Mouse (Mus musculus) intestine, postnatal 0 days (tissue): Measurements from ENCODE around the gene C5ar2. TPM values are rescaled to one million over a fixed set of nuclear protein-coding genes. Genes with fewer than 3 reads are reported as not detected.

Experiments
- ATAC-seq: fragments of 200-750 bp; cut with Nextera tagmentation; 2 replicates; pipeline ENCODE4 v1.8.0; 2017; ENCODE audit warnings: mild to moderate bottlenecking, moderate TSS enrichment, moderate library complexity
- H3K27ac ChIP-seq: fragments of 300-500 bp; sonication (generic); 2 replicates; pipeline ENCODE4 v1.5.1; 2014; ENCODE audit warnings: mild to moderate bottlenecking, low read depth, low read length, moderate library complexity
- H3K27me3 ChIP-seq: fragments of 300-500 bp; sonication (generic); replicated peaks from 2 replicates; pipeline ENCODE4 v1.6.1; 2014; ENCODE audit warnings: low read length, mixed read lengths; ENCODE audit not compliant: control insufficient read depth, insufficient read depth
- H3K36me3 ChIP-seq: fragments of 300-500 bp; sonication (generic); 2 replicates; pipeline ENCODE4 v1.6.1; 2014; ENCODE audit warnings: mild to moderate bottlenecking, moderate library complexity; ENCODE audit not compliant: control insufficient read depth, insufficient read depth
- H3K4me1 ChIP-seq: fragments of 300-500 bp; sonication (generic); replicated peaks from 2 replicates; pipeline ENCODE4 v1.6.1; 2014; ENCODE audit warnings: antibody characterized with exemption, low read length, mixed read lengths; ENCODE audit not compliant: control insufficient read depth, insufficient read depth
- H3K4me2 ChIP-seq: fragments of 300-500 bp; sonication (generic); replicated peaks from 2 replicates; pipeline ENCODE4 v1.6.1; 2014; ENCODE audit warnings: low read depth, mild to moderate bottlenecking, moderate library complexity
- H3K4me3 ChIP-seq: fragments of 300-500 bp; sonication (generic); 2 replicates; pipeline ENCODE4 v1.5.1; 2014; ENCODE audit warnings: low read depth, low read length
- H3K9ac ChIP-seq: fragments of 300-500 bp; sonication (generic); 2 replicates; pipeline ENCODE4 v1.6.1; 2014; ENCODE audit warnings: mild to moderate bottlenecking, low read depth, low read length
- H3K9me3 ChIP-seq: fragments of 300-500 bp; sonication (generic); 2 replicates; pipeline ENCODE4 v1.6.1; 2016; ENCODE audit warnings: mixed run types; ENCODE audit not compliant: control insufficient read depth
- CTCF ChIP-seq: sonication (generic); IDR thresholded peaks from 2 replicates; pipeline ENCODE4 v1.5.1; 2016; ENCODE audit warnings: low read depth, mild to moderate bottlenecking, control low read depth, antibody characterized with exemption, moderate library complexity
- WGBS: fragments of 180-500 bp; shearing (Covaris S2); extraction: QIAGEN DNeasy Blood & Tissue Kit; methylation state at CpG from one replicate; pipeline ENCODE4 v1.1.7; 2014; 5-methylcytosine and 5-hydroxymethylcytosine counted together
- polyA plus RNA-seq: library from polyadenylated mRNA; unstranded; fragments of >200 nt; fragmentation: Nextera tagmentation; extraction: Ambion mirVana; gene quantifications from 2 replicates; pipeline ENCODE4 v1.2.1, GENCODE M21; 2015

C5ar2 gene
- polyA plus RNA-seq, 1 experiment from 2014 or later, result 0.16 TPM

DNA sequence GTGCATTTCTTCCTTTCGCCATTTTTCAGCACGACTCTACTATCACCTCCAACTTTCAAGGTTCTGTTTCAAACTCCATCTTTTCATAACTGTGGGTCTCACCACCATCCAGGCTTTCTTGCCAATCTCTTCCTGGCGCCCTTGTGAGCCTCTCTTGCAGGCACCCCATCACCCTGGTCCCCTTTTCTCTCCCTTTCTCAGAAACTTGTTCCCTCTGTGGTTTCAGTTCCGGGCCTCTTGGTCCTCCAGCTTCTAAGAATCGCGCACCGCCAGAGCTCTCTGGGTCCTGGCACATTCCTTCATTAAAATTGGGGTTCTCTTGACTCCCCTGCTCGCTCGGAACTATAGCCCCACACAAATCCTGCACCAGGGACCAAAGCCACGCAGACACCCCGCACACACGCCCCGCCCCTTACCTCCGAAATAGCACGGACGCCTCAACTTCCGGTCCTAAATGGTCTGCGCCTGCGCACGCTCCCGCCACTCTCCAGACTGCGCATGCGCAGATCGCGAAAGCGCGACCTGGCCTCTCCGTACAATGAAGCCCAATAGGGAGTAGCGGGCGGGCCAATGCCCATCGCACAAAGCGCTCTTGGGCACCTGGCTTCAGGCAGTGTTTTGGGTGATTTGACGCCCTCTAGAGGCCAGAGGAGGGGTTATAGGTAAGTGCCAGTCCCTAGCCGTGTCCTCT is 22.2 kb downstream of the C5ar2 start, which contains the start of gene Dhx34:
Gene Dhx34 (minus strand): TSS at position 456 of the 691 bp plus-strand sequence.
- H3K27me3 ChIP-seq, result no peaks in the 10 kb centered on the region
- H3K9me3 ChIP-seq, result no peaks in the 10 kb centered on the region
- WGBS, result 1% methylated on average over 34 of the region's 34 CpGs
- peak within 1 kb of the TSS; percentile 57 for H3K4me3 ChIP-seq
- H3K36me3 ChIP-seq, result peaks cover 13% of the 10 kb centered on the region; the same call in 1 of the 2 replicates
- peak; percentile 76 for TF ChIP-seq CTCF
- peak within 1 kb of the TSS; percentile 55 for H3K9ac ChIP-seq
- H3K4me2 ChIP-seq, result peak within 1 kb of the TSS; percentile 68
- no peaks in the 10 kb centered on the region for H3K4me1 ChIP-seq
- H3K27ac ChIP-seq, result peak within 1 kb of the TSS; percentile 67
- peak; percentile 97 for ATAC-seq

DNA sequence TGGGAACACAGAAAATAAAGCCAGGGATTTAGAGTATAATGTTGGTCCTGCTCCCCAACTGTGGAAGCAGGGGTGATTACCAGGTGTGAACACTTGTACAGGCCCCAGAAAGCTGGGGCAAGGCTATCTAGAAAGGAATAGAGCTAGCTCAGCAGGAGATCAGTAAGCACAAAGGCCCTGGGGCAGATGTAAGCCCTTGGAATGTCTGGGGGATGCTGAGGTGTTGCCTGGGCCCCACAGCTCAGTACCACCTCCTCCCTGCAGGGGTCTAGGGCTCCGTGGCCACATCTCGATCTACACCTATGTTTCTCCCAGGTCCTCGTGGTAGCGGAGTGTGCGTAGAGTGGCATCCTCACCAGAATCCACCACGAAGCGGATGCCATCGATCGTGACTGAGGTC is 30.0 kb downstream of the C5ar2 start:
- no peak for TF ChIP-seq CTCF
- no peak overlapping the region for H3K4me2 ChIP-seq
- no peaks in the 10 kb centered on the region for H3K27me3 ChIP-seq
- H3K36me3 ChIP-seq, result peaks cover 78% of the 10 kb centered on the region
- no peak for ATAC-seq
- H3K4me3 ChIP-seq, result no peak overlapping the region
- WGBS, result 93% methylated on average over 9 of the region's 9 CpGs
- no peak overlapping the region for H3K27ac ChIP-seq
- no peaks in the 10 kb centered on the region for H3K4me1 ChIP-seq
- no peaks in the 10 kb centered on the region for H3K9me3 ChIP-seq
- no peak overlapping the region for H3K9ac ChIP-seq

DNA sequence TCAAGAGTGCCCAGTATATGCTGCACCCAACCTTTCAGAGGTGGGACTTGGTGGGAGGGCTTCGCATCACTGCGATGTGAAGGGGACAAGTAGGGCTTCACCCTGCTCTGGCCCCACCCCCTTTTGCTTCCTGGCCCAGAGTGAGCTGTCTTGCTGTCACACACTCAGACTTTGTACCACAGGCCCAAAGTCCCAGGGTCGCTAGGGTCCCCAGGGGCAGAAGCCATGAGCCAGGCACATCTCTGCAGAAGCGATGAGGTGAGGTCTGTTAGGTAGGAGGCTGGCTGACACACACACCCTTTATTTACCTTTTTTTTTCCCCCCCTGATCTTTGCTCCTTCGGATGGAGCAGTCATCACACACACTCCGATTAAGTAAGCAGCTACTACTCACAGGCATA is 30.8 kb downstream of the C5ar2 start:
- Histone ChIP-seq H3K36me3 (peaks cover 75% of the 10 kb centered on the region), H3K27ac (no peak overlapping the region), H3K4me1 (no peaks in the 10 kb centered on the region), H3K4me3 (no peak overlapping the region), H3K4me2 (no peak overlapping the region), H3K27me3 (no peaks in the 10 kb centered on the region), H3K9ac (no peak overlapping the region), H3K9me3 (no peaks in the 10 kb centered on the region)
- WGBS, result 79% methylated on average over 6 of the region's 6 CpGs
- peak; percentile 47; the same call in 1 of the 2 replicates for ATAC-seq
- TF ChIP-seq CTCF, result no peak

DNA sequence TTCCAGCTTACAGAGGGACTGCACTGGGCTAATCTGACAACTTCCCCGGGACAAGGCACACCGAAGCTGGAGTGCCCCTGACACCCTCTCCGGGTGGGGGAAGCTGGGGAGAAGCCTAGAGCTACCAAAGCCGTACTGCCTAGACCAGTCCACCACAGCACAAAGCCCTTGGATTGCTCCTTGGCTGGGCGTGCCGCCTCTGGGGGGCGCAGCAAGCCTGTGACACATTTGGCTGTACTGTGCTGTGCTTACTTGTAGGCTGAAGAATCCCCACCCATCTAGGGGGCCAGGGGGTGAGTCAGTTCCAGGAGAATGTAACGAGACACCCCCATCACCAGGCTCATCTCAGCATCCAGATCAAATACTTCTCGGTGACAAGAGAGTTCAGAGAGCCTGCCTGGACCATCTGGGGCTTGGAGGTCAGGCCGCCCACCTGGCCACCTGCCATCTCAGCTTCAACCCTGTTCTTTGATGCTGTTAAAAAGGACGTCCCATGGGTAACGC is 33.0 kb downstream of the C5ar2 start:
- no peak overlapping the region for H3K4me3 ChIP-seq
- H3K9me3 ChIP-seq, result no peaks in the 10 kb centered on the region
- H3K4me2 ChIP-seq, result no peak overlapping the region
- ATAC-seq, result no peak
- peak; percentile 55 for TF ChIP-seq CTCF
- H3K27ac ChIP-seq, result no peak overlapping the region
- H3K36me3 ChIP-seq, result peaks cover 65% of the 10 kb centered on the region
- no peak overlapping the region for H3K9ac ChIP-seq
- H3K27me3 ChIP-seq, result no peaks in the 10 kb centered on the region
- H3K4me1 ChIP-seq, result no peaks in the 10 kb centered on the region
- WGBS, result 79% methylated on average over 12 of the region's 12 CpGs

DNA sequence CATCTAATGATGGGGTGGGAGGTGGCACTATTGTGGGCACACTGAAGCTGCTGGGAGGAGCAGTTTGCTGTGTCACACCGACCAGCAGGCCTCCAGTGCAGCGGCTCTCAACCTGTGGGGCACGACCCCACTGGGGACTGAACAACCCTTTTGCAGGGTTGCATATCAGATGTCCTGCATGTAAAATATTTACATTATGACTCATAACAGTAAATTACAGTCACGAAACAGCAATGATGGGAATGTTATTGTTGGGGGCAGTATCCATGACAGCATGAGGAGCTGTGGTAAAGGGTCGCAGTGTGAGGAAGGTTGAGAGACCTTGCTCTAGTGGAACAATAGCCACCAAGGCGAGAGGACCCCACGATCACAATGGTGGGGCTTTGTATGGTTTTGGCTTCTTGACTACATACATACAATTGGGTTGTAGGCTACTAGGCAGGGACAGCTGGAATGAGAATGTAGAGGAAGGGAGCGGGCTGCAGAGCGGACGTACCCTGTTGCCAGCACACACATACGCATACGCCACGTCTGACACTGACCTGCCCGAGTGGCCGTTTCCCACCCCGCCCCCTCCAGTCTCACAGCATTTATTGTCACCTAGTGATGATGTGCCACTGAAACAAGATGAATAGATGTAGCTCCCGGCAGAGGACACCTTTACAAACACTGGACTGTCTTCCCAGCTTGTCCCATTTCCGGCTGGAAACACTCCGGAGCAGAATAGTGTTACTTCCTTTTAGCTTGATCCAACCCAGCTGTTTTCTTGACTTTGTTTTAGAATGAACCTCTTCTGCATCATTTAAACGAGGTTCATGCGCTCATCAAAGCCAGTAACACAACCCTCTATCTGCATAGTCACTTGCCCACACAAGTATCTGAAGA is 34.9 kb downstream of the C5ar2 start:
- no peak overlapping the region for H3K9ac ChIP-seq
- H3K4me1 ChIP-seq, result no peaks in the 10 kb centered on the region
- TF ChIP-seq CTCF, result no peak
- no peaks in the 10 kb centered on the region for H3K9me3 ChIP-seq
- H3K4me2 ChIP-seq, result no peak overlapping the region
- 0 out of 2 replicates have a peak overlapping the region, but pooled peaks have one; percentile 21 for H3K27ac ChIP-seq
- H3K4me3 ChIP-seq, result no peak overlapping the region
- no peaks in the 10 kb centered on the region for H3K27me3 ChIP-seq
- no peak for ATAC-seq
- peaks cover 62% of the 10 kb centered on the region for H3K36me3 ChIP-seq
- WGBS, result 69% methylated on average over 21 of the region's 21 CpGs

DNA sequence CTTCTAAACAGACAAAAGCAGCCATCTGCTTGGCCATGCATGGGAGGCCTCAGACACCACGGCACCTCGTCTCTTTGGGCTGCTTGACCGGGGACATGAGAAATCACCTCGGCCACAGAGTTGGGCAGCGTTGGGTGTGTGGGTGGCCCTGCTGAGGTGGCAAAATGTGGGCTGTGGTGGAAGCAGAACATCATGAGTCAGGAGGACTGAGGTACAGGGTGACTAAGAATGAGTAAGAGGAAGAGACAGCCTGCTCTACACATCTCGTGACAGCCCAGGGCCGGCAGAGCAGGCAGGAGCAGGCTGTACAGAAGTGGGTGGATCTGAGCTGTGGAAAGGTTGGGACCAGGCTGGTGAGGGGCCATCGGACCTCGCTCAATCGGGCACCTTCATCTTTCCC is 36.5 kb downstream of the C5ar2 start:
- Histone ChIP-seq H3K4me1 (no peaks in the 10 kb centered on the region), H3K9me3 (no peaks in the 10 kb centered on the region), H3K36me3 (peaks cover 54% of the 10 kb centered on the region), H3K4me3 (no peak overlapping the region), H3K9ac (no peak overlapping the region), H3K27ac (peak overlapping the region; percentile 15; the same call in 1 of the 2 replicates), H3K27me3 (no peaks in the 10 kb centered on the region), H3K4me2 (no peak overlapping the region)
- ATAC-seq, result no peak
- 84% methylated on average over 10 of the region's 10 CpGs for WGBS
- TF ChIP-seq CTCF, result no peak
